Mouse (Mus musculus) brain, adult 2 months (tissue): ENCODE results near the gene Mier2.

Experiments used
- DNase-seq: peaks from one replicate; pipeline ENCODE4 v3.0.0; 2011; ENCODE audit warnings: low read depth, low spot score

Mier2 gene

DNA sequence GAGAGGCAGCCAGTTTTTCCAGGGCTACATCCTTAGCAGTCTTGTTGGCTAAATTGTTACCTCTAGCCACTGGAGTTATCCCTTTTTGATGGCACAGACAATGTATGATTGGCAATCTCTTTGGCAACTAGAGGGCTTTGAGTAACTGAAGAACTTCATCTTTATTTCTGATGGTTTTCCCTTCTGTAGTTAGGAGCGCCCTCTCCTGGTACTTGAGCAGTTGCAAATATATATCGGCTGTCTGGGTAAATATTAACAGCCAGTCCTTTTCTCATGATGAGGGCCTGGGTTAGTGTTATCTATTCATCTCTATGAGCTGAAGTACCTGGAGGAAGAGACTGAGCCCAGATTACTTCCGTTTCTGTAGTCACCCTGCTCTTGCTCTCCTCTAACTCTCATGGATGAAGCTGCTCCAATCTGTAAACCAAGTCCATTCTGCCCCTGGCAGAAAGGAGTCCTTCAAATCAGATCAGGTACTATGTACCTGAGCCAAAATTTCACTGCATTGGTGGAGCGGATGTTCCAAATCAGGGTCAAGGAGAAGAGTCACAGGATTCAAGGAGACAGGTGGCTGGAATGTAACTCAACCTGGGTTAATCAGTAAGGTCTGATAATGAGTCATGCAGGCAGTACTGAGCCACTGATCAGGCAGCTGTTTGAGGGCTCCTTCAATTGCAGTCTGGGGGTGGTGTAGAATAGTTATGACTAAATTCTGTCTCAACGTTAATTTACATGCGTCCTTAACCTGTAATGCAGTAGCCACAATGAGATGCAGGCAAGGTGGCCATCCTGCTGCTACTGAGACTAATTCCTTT lies 52.0 kb downstream of the Mier2 start:
- DNase-seq = peak; percentile 4

GRCm38 (mm10) chr10:79496701-79497288 lies 58.2 kb downstream of the Mier2 start:
- DNase-seq = no peak

DNA sequence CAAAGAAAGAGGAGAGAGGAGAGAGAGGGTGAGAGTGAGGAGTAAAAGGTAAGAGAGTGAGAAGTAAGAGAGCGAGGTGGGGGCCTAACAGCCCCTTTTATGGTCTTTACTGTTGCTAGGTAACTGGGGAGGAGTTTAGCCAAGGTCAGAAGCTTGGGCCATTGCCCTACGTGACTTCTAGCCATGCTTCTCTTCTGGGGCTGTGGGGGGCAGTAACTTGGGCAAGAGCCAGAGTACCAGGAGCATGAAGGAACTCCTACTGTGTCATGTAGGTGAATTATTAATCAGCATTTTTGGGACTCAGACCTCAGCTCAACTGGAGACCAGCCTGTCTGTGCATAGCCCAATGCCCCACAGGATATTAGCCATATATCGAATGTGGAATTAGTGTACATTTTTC lies 59.1 kb downstream of the Mier2 start:
- DNase-seq = no peak
